Mouse (Mus musculus) T-helper 2 cell (primary cell): ENCODE results near the gene Syp.

Source experiments
- in situ Hi-C: fragments of 300-600 bp; cut with MboI, MseI; formaldehyde crosslinking; loops from one replicate; pipeline ENCODE4 v1.15.1; 2025; ENCODE audit warnings: high pct_unique_total_duplicates

Gene Syp

DNA sequence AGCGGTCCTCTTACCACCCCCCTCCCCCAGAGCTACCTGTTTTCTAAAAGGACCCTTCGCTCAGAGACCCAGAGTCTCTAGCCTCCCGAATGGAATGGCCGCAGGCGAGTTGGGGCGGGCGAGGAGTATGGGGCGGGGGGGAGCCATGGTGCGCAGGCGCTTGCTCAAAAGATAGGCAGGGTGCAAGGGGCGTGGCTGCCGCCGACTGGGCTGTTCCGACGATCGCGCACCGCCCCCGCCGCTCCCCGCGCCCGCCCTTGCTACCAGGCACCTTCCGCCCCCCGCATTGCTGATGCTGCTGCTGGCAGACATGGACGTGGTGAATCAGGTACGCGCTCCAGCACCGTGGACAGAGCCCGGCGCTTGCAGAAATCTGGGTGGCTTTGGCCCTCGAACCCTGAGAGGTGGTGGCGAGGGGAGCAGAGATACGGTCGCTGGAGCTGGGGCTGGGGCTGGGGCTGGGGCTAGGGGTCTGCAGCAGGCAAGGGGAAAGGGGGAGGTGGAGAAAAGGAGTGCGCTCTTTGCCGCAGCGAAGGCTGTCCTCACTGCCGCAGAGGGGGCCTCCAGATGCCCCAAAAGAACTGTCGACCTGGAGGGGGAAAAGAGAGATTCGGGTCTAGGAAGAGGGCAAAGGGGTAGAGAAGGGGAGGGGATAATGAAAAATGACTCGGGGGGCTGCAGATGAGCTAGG lies at the start of gene Syp:
Syp (plus strand) TSS at position 71 of the 691 bp plus-strand sequence.
- in situ Hi-C loops = no loop called here

DNA sequence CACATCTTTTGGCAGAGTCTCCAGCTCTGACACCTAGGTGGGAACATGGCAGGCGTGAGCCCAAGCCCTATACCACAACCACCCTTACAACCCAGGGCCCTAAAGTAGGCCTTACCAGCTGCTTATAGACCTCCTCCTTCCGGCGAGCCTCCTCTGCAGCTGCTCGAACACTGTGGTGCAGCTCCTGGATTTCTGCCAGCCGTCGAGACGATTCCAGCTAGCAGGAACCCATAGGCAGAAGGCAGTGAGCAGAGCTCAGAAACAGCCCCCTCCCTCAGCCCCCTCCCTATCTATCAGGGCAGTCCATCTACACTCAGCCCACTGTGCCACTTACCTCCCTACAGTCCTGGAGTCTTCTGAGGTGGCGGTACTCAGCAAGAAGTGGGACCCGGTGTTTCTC lies 42.9 kb upstream of the Syp start:
- in situ Hi-C loops = no loop called here

DNA sequence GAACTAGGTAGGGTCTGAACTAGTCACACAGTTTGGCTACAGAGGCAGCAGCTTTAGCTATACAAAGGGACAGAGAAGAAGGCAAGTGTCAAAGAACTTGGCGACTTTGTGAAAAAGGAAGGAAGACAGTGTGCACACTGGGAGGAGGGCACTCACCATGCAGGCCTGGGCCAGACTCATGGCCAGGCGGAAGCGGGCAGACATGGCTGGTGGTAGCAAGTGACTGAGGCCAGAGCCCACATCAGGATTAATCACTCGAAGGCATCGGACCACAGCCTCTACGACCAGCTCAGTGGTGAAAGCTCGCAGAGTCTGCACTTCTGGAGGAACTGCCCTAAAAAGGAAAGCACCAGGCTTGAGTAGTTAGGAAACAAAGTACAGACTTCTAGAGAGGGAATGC lies 34.3 kb upstream of the Syp start:
- in situ Hi-C loops = no loop called here

DNA sequence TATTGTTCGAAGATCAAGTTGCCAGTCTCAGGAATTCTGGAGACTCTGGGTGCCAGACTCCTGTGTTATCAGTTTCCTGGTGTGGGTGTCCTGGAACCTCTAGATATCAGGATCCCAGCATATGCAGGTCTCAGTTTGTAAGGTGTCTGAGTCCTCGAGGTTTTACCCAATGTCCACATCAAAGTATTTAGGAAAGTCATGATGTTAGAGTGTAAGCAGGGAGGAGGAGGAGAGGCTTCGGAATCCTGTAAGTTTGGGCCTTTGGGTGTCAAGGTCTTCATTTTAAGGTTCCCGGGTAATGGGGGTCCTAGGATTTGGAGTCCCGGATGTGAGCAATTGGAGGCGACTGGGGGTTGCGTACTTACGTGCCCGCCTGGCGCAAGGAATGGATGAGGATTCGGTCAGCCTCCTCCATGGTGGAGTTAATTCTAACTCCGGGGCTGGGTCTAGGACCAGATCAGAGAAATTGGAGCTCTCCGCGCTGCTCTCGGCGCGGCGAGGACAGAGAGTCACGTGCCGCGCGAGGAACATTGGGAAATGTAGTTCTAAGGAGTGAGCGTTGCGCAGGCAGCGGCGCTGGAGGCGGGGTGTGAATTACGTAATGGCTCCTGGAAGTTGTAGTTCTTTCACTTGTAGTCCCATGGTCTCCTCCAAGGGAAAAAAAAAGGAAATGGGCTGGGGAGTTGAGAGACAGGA lies 33.2 kb upstream of the Syp start, which contains the start of gene Ccdc22:
Ccdc22 (minus strand) TSS at position 639 of the 696 bp plus-strand sequence.
- in situ Hi-C loops = no loop called here

DNA sequence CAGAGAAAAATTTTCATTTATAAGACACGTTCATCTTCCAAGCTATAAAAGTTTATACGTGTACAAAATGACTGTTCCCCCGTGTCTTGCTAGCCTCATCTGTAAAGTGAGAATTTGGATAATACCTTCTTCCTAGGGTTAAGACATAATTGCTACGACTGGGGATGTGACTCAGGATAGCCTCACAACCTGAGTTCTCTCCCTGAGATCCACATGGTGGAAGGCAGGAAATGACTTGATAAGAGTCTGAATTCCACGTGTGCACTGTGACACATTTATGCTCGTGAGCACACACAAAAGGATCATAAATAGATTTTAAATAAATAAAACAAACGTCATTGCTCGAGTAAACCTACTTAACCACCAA lies 32.7 kb upstream of the Syp start:
- in situ Hi-C loops = no loop called here

DNA sequence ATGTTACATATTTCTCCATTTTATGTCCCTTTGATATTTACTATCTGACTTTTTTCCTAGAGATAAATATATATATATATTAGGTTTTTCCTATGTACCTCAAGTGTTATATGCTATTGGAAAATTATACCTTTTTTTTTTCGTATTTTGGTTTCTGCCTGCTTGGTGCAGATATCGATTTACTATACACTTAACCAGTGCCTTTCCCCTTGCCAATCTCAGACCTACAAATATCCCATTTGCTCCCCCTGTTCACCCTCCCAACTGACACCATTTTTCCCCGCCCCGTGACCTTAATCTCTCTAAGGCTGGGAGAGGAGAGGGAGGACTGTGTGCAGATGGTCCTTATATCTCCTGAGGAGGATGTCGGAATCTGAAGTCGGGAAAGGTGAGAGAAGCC lies 31.5 kb upstream of the Syp start, which contains the start of gene Cacna1f:
Cacna1f (plus strand) TSS at position 301 of the 400 bp plus-strand sequence.
- in situ Hi-C loops = no loop called here

DNA sequence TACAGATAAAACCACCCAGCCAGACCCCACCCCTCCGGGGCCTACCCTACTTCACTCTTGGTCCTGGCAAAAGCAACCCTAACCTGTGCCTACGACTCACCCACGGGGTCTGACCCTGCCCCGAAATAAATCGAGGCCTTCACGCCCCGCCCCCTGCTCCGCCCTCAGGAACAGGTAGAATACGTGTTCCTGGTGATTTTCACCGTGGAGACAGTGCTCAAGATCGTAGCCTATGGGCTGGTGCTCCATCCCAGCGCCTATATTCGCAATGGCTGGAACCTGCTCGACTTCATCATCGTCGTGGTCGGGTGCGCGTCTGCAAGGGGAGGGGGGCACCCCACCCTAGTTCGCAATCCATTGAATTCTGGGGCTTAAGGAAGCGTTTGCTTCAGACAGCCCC lies 28.2 kb upstream of the Syp start:
- in situ Hi-C loops = no loop called here

DNA sequence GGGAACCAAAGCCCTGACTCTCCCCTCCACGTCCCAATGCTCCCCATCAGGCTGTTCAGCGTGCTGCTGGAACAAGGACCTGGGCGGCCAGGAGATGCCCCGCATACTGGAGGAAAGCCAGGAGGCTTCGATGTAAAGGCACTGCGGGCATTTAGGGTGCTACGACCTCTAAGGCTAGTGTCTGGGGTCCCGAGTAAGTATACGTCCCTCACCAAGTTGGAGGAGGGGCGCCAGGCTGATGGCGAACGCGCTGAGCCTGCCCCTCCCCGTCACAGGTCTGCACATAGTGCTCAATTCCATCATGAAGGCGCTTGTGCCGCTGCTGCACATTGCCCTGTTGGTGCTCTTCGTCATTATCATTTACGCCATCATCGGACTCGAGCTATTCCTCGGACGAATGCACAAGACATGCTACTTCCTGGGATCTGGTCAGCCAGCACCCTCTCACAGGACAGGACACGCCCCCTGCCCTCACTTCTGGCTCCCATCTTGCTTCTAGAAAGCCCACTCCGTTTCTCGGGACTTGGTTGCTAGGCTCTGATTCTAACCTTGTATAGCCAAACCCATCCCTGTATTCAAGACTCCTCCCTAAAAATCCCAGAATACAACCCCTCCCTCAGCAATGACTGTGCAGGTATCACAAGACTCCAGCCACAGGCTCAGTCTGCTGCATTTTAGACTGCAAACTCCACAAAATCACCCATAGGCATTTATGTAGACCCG lies 27.6 kb upstream of the Syp start:
- in situ Hi-C loops = no loop called here

DNA sequence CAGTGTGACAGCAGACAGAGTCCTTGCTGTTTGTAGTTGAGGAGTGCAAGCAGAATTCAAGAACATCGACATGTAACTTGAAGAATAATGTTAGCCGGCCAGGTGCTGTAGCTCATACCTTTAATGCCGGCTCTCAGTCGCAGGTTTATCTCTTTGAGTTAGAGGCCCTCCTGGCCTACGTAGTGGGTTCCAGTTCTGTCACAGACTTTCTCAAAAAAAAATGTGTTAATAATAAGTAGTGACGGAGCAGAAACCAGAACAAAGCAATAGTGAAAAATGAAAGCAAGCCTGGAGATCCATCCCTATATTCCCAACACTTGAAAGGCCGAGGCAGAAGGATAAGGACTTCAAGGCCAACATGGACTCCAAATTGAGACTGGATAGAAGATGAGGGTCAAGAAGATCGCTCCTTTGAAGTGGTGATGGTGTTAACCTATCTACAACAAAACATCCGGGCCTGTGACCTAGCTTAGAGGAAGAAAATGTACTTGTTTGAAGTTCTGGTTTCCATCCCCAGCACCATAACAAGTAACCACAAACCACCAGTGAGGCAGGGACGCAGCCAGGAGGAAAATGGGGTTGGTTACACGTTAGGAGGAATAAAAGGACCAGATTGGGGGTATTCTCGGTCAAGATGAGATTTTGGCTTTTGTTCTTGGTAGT lies 20.3 kb upstream of the Syp start:
- in situ Hi-C loops = no loop called here

DNA sequence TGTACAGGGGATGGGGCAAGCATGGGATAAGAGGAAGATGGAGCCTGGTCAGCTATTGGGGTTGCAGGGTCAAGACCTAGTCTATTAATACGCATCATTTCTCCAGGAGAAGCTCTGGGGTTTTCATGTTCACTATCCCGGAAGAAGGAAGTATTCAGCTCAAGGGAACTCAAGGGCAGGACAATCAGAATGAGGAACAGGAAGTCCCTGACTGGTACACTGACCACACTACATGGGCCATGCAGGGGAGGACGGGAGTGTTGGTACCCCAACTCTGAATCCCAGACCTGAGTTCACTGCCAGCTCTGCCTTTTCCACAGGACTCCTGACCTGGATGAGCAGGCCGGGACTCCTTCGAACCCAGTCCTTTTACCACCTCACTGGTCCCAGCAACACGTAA lies 5.7 kb upstream of the Syp start:
- in situ Hi-C loops = no loop called here

DNA sequence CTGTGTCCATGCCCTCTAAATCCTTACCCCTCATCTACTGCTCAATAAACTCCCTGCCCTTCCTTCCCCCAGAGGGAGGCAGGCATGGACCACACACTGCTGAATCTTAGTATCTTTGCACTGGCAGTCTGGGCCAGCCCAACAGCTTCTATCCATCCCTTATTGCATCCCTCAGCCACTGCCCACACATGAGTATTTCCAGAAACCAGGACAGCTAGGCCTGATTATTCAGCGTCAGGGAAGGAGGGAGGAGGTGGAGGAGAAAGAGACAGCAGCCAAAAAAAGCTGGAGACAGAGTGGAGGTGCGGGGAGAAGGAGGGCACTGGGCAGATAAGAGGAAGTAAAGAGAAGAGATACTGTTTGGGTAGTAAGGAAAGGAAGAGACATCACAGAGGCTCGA lies 3.2 kb upstream of the Syp start:
- in situ Hi-C loops = no loop called here

DNA sequence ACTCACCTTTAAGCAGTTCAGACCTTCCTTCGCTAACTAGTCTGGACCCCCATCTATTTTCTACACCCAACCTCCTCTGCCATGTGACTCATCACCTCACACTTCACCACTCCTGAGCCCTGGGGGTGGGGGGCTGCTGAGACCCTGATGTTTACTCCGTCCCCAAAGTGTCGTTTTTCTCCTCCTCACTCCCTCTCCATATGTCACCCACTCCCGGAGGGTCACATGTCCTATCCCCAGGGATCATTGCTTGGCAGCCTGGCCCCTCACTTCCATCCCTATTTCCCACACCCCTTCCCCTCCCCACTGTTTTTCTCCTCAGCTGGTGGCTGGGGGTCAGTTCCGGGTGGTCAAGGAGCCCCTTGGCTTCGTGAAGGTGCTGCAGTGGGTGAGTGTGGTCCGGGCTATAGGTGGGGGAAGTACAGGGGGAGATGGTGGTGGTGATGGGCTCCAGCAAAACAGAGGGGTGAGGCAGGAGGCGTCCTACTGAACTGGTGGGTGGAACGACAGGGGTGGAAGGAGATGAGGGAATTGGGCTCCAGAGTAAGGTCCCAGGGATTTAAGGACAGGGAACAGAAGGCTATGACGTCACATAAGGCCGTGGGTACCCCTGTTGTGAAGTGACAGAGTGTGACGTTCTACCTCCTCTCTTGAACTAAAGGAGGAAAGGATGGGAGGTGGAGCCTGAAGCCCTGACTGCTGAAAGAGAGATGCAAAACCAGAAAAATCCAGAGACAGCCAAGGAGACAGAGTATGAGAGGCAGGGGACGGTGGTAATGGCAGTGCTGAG lies 1.5 kb downstream of the Syp start:
- in situ Hi-C loops = loop anchor here (5.0 kb wide), 2 partner anchors 38 to 167 kb away; no protein-coding TSS in a partner anchor

DNA sequence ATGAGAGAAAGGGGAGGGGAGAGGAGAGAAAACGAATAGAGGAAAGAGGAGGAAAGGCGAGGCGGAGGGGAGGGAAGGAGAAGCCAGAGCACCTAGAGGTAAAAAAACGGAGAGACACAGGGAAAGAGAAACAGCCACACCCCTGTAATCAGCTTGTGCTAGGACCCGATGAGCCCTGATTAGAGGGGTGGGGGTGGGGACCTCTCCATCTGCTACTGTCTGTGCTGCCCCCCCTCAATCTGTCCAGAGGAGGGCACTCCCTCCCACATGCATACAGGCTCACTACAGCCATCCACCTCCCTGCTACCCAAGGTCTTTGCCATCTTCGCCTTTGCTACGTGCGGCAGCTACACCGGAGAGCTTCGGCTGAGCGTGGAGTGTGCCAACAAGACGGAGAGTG lies 2.5 kb downstream of the Syp start:
- in situ Hi-C loops = loop anchor here (5.0 kb wide), 2 partner anchors 37 to 168 kb away; no protein-coding TSS in a partner anchor

DNA sequence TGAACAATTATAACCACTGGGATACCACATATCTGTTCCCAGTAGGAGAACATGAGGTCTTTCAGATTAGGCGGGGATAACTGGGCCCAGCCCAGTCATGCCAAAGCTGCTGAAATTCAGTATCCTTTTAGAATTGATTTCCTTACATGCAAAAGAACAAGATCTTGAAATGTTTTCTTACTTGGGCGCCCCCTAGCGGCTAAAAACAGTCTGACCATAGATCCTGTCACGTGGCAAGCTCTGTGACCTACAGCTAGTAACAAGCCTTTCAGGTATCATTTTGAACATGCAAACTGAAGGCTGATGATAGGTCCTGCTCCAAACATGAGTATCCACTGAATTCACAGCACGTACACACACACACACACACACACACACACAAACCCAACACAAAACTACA lies 7.1 kb downstream of the Syp start:
- in situ Hi-C loops = no loop called here

DNA sequence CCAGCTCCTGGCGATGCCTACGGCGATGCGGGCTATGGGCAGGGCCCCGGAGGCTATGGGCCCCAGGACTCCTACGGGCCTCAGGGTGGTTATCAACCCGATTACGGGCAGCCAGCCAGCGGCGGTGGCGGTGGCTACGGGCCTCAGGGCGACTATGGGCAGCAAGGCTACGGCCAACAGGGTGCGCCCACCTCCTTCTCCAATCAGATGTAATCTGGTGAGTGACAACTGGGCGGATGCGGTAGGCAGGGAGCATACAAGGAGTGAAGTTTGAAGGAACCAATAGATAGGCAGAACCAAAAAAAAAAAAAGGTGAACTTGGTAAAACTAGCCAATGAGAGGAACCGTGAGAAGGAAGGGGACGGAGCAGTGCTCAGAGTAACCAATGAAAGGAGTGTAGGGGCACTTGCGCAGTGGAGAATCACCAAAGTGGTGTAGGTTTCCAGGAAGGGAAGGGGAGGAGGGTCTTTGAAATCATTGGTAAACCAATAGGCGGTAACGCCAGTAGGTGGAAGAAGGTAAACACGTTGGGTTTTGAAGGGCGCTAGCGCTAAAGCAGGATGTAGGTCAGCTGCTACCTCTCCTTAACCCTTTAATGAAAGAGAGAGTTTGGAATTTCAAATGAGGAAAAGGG lies 10.5 kb downstream of the Syp start:
- in situ Hi-C loops = no loop called here

DNA sequence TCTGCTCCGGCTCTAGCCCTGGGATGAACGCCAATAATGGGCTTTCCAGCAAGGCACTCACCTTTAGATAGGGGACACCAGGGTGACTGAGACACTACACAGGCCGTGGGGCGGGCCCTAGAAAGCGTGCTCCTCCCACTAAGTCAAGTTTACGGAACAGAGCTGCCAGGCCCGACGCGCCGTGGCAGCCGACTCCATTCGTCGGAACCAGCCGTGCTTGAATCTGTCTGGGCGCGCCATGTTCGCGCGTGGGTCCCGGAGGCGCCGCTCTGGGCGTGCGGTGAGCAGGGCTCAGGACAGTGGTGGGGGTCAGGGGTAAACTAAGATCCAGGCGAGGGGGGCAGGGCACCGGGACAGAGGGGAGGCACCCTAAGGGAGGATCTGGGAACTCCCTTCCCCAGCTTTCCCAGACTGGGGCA lies 19.0 kb downstream of the Syp start, which contains the start of gene Prickle3:
Prickle3 (plus strand) TSS at position 40 of the 419 bp plus-strand sequence.
- in situ Hi-C loops = no loop called here

DNA sequence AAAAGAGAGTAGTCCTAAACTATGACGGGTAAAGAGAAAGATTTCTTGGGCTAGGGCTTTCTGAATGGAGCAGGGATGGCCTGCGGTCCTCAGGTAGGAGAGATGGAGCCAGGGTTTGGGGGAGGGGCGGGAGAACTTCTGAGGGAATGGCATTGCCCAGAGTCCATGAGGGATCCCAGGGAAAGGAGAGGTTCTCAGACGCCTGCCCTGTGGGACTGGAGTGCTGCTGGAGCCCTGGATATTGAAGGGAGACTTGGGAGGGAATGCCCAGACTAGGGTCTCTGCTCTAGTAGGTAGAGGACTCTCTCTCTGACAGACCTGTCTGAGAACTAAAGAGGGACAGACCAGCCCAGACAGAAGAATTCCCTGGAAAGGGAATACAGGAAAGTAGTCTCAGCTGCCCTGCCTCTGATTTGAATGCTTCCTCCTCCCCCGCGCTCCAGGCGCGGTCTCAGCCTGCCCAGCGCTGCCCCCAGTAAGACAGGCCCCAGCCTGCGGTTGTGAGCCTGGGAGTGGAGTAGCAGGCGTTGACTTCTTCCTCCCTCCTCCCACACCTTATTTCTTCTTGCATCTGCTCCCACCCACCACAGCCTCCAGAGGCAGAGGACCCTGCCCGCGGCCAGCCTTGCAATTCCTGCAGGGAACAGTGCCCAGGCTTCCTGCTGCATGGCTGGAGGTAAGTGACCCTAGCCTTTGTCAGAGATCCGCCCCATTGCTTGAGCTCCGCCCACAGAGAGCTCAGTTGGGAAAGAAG lies 19.9 kb downstream of the Syp start:
- in situ Hi-C loops = no loop called here

DNA sequence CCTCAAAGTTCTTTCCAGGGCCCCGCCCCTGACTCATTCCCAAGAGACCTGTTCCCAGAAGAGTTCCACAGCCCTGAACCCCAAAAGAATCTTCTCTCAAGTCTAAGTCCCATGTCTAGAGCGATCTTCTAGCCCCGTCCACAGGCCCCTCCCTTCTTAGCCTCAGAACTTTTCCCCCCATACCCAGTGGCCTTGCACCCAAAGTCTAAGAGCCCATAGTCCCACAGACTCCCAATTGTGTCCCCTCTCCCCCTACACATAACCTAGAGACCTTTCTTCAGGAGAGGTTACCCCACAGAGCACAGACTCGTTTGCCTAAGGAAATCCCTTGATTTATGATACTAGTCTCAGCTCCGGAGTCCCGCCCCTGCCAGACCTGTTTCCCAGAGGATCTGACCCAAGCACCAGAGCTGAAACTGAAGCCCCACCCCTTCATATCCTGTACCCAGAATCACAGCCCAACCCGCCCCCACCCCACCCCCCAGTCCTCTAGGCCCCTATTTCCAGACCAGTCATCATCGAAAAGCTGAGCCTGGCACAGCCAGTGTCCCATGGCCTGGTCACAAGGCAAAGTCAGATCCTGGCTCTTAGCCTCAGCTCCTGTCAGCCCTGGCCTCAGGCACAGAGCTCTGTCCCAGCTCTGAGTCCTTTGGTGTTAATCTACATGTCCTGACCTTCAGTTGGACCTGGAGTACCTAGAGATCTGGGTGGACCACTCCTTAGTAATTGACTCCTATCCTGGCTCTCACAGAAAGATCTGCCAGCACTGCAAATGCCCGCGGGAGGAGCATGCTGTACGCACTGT lies 20.7 kb downstream of the Syp start:
- in situ Hi-C loops = no loop called here

DNA sequence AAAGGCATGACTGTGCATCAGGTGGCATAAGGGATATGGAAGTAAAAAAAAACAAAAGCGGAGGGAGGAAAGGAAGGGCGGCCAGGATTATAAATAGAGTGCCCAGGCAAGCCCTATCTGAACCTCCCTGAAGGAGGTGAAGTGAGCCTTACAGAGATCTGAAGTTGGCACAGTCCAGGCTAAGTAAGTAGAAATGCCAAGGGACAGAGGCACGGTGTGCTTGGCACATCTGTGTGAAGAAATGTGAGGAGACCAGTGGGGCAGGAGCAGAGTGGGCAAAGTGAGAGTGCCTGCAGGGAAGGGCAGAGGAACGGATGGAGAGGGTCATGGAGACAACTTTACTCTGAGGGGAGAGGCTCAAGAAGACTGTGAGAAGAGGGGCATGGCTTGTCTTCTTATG lies 22.8 kb downstream of the Syp start:
- in situ Hi-C loops = no loop called here
